Mouse (Mus musculus) v-Abl transformed pro-B cells (cell line): ENCODE measurements at regions not wholly inside any gene's neighbourhood (a gene's known extent, or its start where the extent isn't known, plus 50 kb on each side); places are given as distances from the start of the nearest gene placed in this dataset.

Source experiments
- in situ Hi-C, 2 experiments: fragments of 400-800 bp; cut with MboI; formaldehyde crosslinking; loops; one replicate each; pipeline ENCODE4 v1.15.1; 2025; ENCODE audit not compliant: unreplicated experiment in 2 of 2

DNA sequence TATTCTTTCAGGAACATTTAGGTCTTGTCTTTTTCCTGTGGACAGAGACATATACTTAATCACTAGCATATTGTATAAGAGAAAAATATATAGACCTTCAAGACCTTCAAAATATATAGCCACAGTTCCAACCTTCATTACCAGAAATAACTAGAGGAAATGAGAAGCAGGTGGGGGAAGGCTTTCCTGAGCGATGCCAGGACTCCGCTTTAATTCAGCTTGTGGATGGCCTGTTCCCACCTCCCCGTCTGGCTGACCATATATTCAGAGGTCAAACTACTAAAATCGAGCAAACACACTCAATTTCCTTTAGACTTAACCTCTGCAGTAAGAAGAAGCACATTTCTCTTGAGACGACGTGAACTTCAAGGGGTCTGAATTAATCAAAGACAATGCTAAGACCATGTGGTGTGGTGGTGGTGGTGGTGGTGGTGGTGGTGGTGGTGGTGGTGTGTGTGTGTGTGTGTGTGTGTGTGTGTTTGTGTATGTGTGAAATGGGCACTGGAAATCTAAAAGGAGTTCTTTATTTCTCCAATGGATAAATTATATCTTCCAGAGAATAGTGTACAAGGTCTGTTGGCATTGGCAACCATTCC is 62.7 kb upstream of the Bach2 start:
- in situ Hi-C loops: no loop called here

DNA sequence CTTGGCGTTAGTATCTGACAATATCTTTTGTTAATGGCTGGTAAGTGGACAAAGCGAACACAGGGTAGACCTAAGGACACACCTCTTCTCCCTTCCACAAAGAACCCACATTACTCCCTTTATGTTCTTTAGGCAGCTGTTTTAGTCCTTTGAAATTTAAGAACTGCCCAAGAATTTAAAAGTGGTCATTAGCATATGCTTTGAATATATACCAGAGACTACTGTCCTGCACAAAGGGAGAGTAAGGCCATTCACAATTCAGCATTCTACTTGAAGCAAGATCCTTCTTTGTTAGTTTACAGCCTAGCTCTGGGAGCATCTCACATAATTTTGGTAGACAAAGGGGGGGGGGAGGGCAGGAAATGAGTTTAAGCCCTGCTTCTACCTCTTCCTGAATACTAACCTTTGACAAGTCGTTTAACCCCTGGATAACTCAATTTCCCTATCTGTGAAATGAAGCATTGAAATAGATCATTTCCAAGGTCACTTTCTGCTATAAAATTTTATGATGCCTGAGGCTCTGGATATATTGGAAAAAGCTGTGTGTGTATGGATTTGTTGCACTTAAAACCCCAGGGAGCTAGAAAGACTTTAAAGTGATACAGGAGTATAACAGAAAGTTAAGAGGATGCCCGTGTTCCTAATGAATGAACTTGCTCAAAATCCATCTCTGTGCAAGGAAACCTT is 62.0 kb upstream of the Bach2 start:
- in situ Hi-C loops: no loop called here

DNA sequence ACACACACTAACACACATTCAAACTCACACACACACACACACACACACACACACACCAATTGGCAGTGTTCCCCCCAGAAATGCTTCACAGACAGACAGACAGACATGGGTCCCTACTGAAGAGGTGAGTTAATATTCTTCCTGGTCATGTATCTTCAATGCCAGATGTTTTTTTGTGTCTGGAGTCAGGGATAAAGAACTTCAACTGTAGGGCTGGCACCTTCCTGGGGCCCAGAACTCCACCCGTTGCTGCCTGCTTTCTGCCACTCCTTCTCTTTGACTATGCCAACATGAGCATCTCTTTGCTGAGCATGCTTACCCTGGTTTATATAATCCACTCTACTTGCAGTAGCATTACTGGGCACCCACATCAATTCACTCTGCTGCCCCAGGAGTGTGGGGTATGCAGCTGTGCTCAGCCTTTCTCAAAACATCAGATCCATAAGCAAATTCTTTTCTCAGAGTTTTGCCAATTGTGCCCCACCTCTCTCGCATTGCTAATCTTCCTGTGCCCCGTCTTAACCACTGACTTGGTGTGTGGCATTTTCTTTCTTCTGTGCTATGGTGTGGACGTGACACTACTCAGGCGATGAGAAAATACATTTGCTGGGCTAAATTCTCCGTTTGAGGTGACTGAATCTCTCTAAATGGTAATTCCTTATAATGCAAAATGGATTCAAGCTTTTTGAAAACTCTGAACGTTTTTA is 60.5 kb upstream of the Bach2 start:
- in situ Hi-C loops: no loop called here

DNA sequence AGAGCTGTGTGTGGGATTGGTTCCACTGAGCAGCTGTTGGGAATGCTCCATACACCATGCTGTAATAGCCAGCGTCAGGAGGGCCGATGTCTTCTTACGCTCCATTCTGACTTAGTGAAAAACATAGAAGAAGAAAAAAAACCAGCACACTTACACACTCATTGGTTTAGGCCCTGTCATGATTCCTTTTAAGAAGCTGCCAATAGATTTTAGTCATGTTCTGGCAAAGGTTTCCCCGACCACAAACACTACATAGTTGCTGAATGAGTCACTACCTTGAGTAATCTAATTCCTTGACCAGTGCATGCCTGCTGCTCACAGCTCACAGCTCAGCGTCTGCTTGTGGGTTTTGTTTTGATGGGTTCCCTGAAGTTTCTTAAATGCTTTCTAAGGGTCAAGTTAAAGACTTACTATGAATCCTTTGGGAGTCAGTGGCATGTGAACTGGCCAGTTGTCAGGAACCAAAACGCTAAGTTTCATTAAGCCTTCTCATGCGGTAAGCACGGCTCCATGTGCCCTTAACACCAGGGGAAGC is 58.8 kb upstream of the Bach2 start:
- in situ Hi-C loops: no loop called here

- in situ Hi-C loops: no loop called here
Measured at GRCm38 (mm10) chr4:32183791-32184190, 54.8 kb upstream of the Bach2 start.

DNA sequence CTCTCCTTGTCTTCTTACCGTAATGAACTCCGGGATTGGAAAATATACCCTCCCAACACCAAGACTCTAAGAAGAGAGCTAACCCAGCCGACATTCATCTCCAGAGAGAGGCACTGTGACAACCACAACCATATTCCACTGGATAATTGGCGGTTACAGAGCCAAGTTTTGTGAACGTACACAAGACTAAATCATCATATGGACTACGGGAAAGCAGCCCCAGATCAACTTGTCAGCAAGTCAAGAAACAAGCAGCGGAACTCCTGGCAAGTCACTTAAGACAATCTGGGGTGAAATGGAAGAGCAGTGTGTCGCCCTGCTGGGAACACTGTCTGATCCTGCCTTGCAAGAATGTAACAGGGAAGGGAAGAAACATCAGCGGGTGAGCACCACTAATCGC is 52.6 kb upstream of the Bach2 start:
- in situ Hi-C loops: no loop called here

DNA sequence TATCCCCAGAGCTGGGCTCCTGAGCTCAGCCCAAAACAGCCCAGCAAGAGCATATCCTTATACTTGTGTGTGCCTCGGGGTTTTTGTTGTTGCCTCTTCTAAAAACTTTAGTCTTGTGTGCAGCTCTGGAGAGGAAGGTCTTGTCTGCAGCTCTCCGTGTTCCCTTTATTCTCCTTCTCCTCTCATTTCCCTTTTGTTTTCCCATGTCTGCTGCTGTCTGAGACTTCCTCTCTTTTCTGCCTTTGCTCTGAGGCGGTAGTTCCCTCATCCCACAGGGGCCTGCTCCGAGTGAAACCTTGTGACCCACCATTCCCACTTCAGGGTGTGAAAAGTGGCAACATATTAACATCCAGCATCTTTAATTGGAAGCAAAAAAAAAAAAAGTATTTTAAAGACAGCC is 51.5 kb upstream of the Bach2 start:
- in situ Hi-C loops: no loop called here

DNA sequence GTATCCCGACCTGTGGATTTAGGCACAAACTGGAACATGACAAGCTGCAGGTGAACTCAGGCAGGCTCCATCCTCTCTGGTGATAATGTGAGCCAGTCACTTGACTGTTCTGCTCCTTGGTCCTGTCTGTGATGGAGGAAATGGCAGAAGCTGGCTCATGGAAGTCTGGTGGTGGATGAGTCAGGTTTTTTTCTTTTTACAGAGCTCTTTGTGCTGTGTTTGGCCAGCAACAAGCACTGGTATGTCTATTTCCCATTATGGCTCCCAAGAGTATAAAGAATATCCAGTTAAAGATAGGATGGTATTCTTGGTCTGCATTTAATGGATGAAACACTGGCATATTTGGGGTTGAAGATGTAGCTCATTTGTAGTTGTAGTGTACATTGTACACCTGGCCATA is 50.5 kb upstream of the Bach2 start:
- in situ Hi-C loops: no loop called here

DNA sequence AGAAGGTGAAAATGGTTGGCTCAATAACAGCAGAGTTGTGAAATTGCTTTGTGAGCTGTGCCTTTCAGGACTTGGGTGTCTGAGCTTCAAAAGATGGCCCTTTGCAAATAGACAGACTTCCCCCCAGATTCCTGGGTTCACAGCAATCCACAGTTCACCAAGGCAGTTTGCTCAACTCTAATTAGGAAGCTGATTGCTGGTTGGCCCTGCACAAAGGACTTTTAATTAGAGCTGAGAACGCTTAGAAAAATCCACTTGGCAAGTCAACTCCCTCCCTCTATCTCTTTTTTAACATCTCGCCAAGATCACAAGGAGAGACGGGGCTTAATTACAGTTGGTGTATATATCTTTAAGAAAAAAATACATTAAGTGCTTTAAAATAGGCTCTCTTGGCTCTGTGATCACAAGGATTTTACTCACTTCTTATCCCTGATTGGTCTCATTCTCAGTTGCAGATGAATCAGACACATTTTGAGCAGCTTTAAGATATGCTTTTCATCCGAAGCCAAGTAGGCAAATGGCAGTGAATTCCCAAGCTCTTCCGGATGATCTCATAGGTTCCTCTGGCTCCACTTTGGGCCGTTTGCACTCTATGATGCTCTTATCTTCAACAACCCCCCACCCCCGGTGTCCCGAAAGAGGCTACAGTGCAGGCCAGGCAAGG is 49.7 kb upstream of the Bach2 start:
- in situ Hi-C loops: no loop called here
